8 mouse cellular contexts compared by ENCODE assay signal in genomic region chr4:80911706-80912540, GRCm38 (mm10). TPM values are rescaled to one million over a fixed set of nuclear protein-coding genes. Genes with fewer than 3 reads are reported as not detected.
A peak's percentile ranks its signal among the peaks of the same experiment; 100 is the strongest.
DNase-seq lines count a peak whose midpoint lies in the region; ATAC-seq lines count a peak whose summit lies in the region.

No protein-coding gene starts in this region.

- intact Hi-C loops in heart, postnatal 36 days (cut with DNase I), result loop anchor here (5.0 kb wide), 2 partner anchors 40 to 265 kb away; no protein-coding TSS in a partner anchor

- peak; percentile 84 for ATAC-seq in frontal cortex, adult (ENCODE audit: low TSS enrichment)
- ATAC-seq in megakaryocyte progenitor cell, adult 5-6 weeks (replicated peaks; ENCODE audit: poor library complexity), result no peak

- peak; percentile 97 for DNase-seq in NIH3T3 (ENCODE audit: low read depth)
- DNase-seq in cerebellum, adult 8-10 months, result peak; percentile 23
- peak; percentile 72 to 76 for DNase-seq in heart, postnatal 36 days
- peak; percentile 64 to 78 for DNase-seq in layer of hippocampus, adult 18-20 months (ENCODE audit: low spot score in 2 of 2)
- DNase-seq in lung, adult 18-20 months, result peak; percentile 86 to 87
- DNase-seq in ovary, postnatal 36 days (ENCODE audit: low spot score), result peak; percentile 71

RNA-seq across cellular contexts. Expression of gene Lurap1l, which starts 1.5 kb away (rescaled TPM):
- total RNA-seq in heart, postnatal 36 days (2021), result 1 to 10 TPM; 1.8 to 1.9 TPM
- 10 to 100 TPM; 27.3 to 37.6 TPM for total RNA-seq in layer of hippocampus, adult 18-20 months (2021)
- not detected in 2 replicates for total RNA-seq in megakaryocyte progenitor cell, adult 5-6 weeks (2015)
- not detected in 2 replicates for total RNA-seq in megakaryocyte progenitor cell, adult 5-6 weeks (2017)

Comparison
In these comparisons a context has a peak if more than half of its experiments do, and no peak if none do; other contexts are left out.
1. DNase-seq: peak in every context shown above with its lines; median percentile 97 in NIH3T3; 86 in lung, adult 18-20 months; 74 in heart, postnatal 36 days; 71 in layer of hippocampus, adult 18-20 months; 71 in ovary, postnatal 36 days; 23 in cerebellum, adult 8-10 months.
2. RNA of gene Lurap1l, which starts 1.5 kb away (total RNA-seq): 27.3 to 37.6 TPM in layer of hippocampus, adult 18-20 months; 1.8 to 1.9 TPM in heart, postnatal 36 days and not detected in megakaryocyte progenitor cell, adult 5-6 weeks; every median in the first group is over 4 times any median in the second.